Mouse (Mus musculus): ENCODE data around the gene Lipt2.

Gene Lipt2

DNA sequence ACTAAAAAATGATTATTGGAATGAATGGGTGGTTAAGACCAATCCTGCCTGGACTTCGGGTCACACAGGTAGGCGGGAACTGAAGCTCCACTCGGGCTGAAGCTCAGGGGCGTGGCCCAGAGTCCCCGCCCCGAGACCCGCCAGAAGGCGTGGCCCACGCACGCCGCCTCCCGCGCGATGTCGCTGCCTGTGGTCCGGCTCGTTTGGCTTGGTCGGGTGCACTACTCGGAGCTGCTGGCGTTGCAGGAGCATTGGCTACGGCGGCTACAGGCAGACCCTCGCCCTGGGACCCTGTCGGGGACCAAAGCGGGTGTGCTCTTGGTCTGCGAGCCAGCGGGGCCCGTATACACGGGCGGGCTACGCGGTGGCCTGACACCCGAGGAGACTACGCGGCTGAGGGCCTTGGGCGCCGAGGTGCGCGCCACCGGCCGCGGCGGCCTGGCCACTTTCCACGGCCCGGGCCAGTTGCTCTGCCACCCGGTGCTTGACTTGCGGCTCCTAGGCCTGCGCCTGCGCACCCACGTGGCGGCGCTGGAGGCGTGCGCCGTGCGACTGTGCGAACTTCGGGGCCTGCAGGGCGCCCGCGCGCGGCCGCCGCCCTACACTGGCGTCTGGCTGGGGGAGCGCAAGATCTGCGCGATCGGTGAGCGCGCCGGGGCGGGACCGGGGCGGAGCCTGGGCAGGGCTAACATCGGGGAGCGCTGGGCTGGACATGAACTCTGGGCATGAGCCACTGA is at the start of gene Lipt2:
TSS of gene Lipt2 (plus strand) at position 173 of the 737 bp plus-strand sequence.
- DNase-seq (ENCODE audit: low spot score in 2 of 2): peak; percentile 93 to 94

GRCm38 (mm10) chr7:100111506-100111905 is 47.6 kb upstream of the Lipt2 start:
- no peak for DNase-seq (ENCODE audit: low spot score in 2 of 2)

DNA sequence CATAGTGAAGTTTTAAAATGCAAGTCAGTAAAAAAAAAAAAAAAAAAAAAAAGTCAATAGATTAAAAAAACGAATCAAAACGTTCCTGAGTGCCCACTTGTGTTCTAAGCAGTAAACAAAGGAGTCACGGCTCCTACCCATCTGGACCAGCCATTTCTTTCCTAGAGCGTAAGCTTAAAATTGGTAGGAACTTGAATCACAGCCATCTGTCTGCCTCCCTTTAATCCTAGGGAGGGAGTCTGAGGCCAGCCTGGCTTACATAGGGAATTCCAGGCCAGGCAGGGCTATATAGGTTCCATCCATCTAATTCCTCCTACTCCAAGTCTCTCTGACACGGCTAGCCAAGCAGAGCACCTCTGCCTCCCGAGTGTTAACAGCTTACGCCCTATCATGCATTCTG is 45.3 kb upstream of the Lipt2 start:
- no peak for DNase-seq (ENCODE audit: low spot score in 2 of 2)

GRCm38 (mm10) chr7:100114279-100114678 is 44.8 kb upstream of the Lipt2 start:
- DNase-seq (ENCODE audit: low spot score in 2 of 2): no peak

DNA sequence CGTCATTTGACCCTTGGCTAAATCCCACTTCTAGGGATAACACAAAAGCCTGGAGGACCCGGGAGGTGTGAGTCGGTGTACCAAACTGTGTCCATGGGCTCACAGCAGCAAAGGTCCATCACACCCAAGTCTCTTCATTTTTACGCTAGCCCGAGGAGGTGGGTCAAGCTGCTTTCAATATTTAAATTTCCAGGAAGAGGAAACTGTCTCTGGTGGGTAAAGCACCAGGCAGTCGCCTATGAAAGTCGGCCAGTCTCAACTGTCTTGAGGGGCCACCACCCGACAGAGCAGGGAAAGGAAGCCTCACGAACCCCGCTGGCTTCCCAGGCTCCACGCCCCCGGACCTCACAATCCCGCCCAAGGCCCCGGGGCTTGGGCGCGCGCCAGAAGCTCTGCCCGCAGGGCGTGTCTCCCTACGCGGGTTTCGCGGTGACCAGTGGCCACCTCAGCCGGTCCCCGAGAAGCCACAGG is 38.3 kb upstream of the Lipt2 start:
- DNase-seq (ENCODE audit: low spot score in 2 of 2): peak in 1 of 2 experiments; percentile 67

- DNase-seq (ENCODE audit: low spot score in 2 of 2): peak; percentile 99 to 100
These were observed 37.7 kb upstream of the Lipt2 start, which contains the start of gene Pold3 for GRCm38 (mm10) chr7:100121376-100121789. TSS of gene Pold3 (minus strand) at chr7:100121565.

GRCm38 (mm10) chr7:100123486-100123885 is 35.6 kb upstream of the Lipt2 start:
- peak; percentile 39 to 43 for DNase-seq (ENCODE audit: low spot score in 2 of 2)

DNA sequence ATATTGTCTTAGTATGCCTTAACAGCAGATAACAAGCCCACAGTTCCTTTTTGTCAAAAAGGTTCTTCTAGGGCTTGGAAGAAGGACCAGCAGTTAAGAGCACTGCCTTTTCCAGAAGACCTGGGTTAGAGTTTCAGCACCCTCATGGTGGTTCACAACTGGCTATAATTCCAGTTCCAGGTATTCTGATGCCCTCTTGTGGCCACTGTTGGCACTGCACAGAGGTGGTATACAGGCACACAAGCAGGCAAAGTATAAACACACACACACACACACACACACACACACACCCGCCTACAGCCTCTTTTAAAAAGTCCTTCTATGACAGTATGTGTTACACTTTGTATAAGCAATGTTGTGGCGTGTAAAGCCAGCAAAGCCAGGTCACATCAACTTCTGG is 34.9 kb upstream of the Lipt2 start:
- DNase-seq (ENCODE audit: low spot score in 2 of 2): no peak

- DNase-seq (ENCODE audit: low spot score in 2 of 2): no peak
These were observed 33.9 kb upstream of the Lipt2 start for GRCm38 (mm10) chr7:100125166-100125565.

- DNase-seq (ENCODE audit: low spot score in 2 of 2): no peak
These were observed 32.6 kb upstream of the Lipt2 start for GRCm38 (mm10) chr7:100126514-100126913.

DNA sequence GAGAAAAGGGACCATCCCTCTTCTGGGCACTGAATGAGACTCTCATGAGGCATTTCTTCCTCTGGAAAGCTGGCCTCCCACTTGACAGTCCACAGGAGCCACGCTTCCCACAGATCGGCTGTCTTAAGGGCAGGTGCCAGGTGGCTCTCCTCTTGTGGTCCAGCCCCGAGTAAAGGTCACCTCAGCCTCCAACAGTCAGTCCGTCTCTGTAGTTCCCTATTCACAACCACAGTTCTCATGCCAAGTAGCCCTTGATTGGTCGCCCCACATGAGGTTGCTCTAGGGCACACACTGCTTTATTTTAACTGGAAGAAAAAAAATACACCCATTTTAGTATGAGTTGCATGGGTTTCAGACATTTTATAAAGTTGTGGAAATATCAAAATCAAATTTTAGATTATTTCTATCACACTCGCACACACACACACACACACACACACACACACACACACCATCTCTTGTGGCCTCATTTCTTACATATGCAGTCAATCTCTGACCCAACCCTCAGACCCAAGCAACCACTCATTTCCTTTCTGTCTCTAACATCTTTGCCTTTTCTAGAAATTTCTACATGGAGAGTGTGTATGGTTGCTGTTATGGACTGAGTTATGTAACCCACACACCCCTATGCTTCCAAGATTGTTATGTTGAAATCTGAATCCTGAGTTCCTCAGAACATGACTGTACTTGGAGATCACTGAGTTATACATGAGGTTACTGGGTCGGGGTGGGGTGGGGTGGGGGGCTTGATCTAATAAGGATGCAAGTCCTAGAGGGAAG is 30.6 kb upstream of the Lipt2 start:
- DNase-seq (ENCODE audit: low spot score in 2 of 2): no peak

DNA sequence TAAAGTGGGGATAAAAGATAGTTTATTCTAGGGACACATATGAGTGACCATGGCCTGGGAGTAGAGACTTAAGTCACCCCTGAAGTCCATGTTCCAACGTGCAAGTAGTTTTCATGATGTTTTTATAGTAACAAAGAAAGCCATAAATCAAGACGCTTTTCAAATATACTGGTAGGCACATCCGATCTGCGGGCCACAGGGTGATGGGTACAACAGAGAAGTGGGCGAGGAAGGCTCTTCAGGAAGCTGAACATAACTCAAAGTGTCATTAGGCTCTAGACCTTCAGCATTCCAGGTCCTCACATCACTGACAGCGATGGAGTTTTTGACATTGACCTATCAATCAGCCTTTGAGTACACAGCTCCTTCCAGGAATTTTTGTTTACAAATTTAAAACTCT is 28.5 kb upstream of the Lipt2 start:
- DNase-seq (ENCODE audit: low spot score in 2 of 2): no peak

- DNase-seq (ENCODE audit: low spot score in 2 of 2): no peak
These were observed 26.7 kb upstream of the Lipt2 start for GRCm38 (mm10) chr7:100132379-100132778.

GRCm38 (mm10) chr7:100137038-100137437 is 22.0 kb upstream of the Lipt2 start:
- DNase-seq (ENCODE audit: low spot score in 2 of 2): no peak

GRCm38 (mm10) chr7:100138075-100138474 is 21.0 kb upstream of the Lipt2 start:
- no peak for DNase-seq (ENCODE audit: low spot score in 2 of 2)

GRCm38 (mm10) chr7:100140591-100140990 is 18.5 kb upstream of the Lipt2 start:
- DNase-seq (ENCODE audit: low spot score in 2 of 2): no peak

- DNase-seq (ENCODE audit: low spot score in 2 of 2): no peak
These were observed 10.5 kb upstream of the Lipt2 start for GRCm38 (mm10) chr7:100148586-100148985.

DNA sequence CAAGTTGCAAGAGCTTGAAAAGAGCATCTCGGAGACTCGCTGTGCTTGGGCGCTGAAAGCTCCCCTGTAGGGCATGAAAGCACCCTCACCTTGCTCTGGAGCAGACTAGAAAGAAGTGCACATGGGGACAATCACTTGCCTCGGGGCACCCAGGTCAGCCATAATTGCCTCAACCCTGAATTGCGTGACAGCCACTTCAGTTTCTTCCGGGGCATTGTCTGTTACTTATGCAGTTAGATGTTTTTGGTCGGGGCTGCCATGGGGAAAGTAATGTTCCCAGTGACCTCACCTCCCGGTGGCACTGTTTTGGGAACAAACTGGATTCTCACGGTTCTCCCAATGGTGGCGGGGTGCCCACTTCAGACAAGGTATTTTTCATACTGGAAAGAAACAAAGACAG is 9.0 kb upstream of the Lipt2 start:
- DNase-seq (ENCODE audit: low spot score in 2 of 2): no peak

- no peak for DNase-seq (ENCODE audit: low spot score in 2 of 2)
These were observed 8.5 kb upstream of the Lipt2 start for GRCm38 (mm10) chr7:100150626-100151025.

GRCm38 (mm10) chr7:100157669-100158068 is 1.4 kb upstream of the Lipt2 start:
- DNase-seq (ENCODE audit: low spot score in 2 of 2): no peak

GRCm38 (mm10) chr7:100160006-100160405 is 929 bp downstream of the Lipt2 start:
- peak in 1 of 2 experiments; percentile 33 for DNase-seq (ENCODE audit: low spot score in 2 of 2)

DNA sequence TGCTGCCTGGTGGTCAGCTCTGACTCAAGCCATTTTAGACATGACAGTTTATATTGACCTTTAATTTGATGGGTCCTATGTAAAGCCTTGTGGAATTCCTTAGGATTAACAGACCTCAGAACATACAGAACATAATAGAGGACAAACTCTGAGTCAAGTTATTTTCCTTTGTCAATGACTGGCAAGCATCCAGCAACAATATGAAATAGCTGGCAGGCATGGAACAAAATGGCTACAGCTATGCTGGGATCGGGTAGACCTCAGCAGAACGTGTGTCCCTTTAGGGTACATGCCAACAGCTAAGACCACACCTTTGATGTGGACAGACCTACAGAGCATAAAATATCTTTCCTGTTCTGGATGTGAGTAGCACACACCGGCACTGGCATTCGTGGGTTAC is 4.4 kb downstream of the Lipt2 start:
- DNase-seq (ENCODE audit: low spot score in 2 of 2): no peak

DNA sequence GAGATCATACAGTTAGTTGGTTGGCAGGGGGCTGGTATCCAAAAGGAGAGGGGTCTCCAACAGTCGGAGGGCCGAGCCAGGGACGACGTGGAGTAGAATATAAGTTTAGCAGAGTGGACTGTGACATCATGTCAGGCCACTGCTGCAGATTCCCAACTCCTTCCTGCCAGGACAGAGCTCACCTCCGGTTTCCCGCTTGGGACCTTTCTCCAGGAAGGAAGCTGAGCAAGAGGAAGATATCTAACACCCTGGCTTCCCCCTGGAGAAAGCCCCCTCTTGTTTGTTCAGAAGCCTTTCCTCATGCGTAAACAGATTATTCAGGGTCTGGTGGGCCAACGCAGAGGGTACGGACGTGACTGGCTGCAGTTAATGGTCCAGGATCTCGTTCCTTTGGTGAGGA is 9.6 kb downstream of the Lipt2 start:
- no peak for DNase-seq (ENCODE audit: low spot score in 2 of 2)
